Mouse (Mus musculus): ENCODE results near the gene 4833420G17Rik.

- TF ChIP-seq CTCF (IDR thresholded peaks at IDR 0.05; ENCODE audit: control insufficient read depth, insufficient read depth, insufficient read length) (no peak), CEBPB (IDR thresholded peaks at IDR 0.05; ENCODE audit: low read depth) (no peak), USF1 (IDR thresholded peaks at IDR 0.05; ENCODE audit: low read depth) (no peak), MYOG (IDR thresholded peaks at IDR 0.05; ENCODE audit: control insufficient read depth, extremely low read depth, insufficient read length) (no peak)
These were observed 49.5 kb upstream of the 4833420G17Rik start for GRCm38 (mm10) chr13:119413026-119413425.
